9 mouse cellular contexts compared by ENCODE assay signal in the genomic region with DNA sequence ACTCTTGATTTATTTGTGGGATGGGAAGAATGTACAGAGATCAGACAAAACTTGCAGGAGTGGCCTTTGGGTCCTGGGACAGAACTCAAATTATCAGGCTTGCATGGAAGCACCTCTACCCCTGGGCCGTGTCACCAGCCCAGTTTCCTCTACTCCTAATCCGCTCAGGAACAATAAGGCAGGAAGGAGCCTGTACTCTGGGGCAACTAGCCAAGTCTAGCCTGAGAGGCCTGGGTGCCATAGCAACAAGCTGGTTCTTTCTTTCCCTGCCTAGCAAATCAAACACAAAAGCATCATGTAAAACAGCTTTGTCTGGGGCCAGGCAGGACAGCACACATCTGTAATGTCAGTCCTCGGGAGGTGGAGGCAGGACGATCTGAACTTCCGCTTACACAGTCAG. TPM values are rescaled to one million over a fixed set of nuclear protein-coding genes. Genes with fewer than 3 reads are reported as not detected.
DNase-seq lines count a peak whose midpoint lies in the region; ATAC-seq and TF ChIP-seq lines count a peak whose summit lies in the region.
"Had no signal": no experiment of that assay in that cellular context is flagged by ENCODE, and none has a peak within 500 bp of the region (broad histone marks: within the 10 kb centered on the region; RNA-seq: fewer than 3 reads in every experiment).

No protein-coding gene starts in this region.

- no peaks in the 10 kb centered on the region for H3K27me3 ChIP-seq in embryonic facial prominence, embryonic 15.5 days
- no peaks in the 10 kb centered on the region for H3K27me3 ChIP-seq in midbrain, embryonic 11.5 days (ENCODE audit: control insufficient read depth, insufficient read depth, low read length)
- H3K27me3 ChIP-seq: limb, embryonic 15.5 days had no signal

- no peak overlapping the region for H3K9ac ChIP-seq in embryonic facial prominence, embryonic 15.5 days
- H3K9ac ChIP-seq in midbrain, embryonic 11.5 days (ENCODE audit: low read length): no peak overlapping the region
- H3K9ac ChIP-seq: limb, embryonic 15.5 days had no signal

- peak; percentile 65; the same call in 1 of the 2 replicates for ATAC-seq in embryonic facial prominence, embryonic 15.5 days (ENCODE audit: insufficient number of reproducible peaks, low FRiP score, low TSS enrichment, low read depth)
- ATAC-seq in midbrain, embryonic 11.5 days (ENCODE audit: low FRiP score): peak; percentile 85

- no peak overlapping the region for H3K4me3 ChIP-seq in embryonic facial prominence, embryonic 15.5 days (replicated peaks)
- H3K4me3 ChIP-seq in layer of hippocampus, adult 2 months: no peak overlapping the region
- H3K4me3 ChIP-seq in midbrain, embryonic 11.5 days (ENCODE audit: low read depth, low read length): no peak overlapping the region
- H3K4me3 ChIP-seq: limb, embryonic 15.5 days had no signal

- no peaks in the 10 kb centered on the region for H3K9me3 ChIP-seq in embryonic facial prominence, embryonic 15.5 days (replicated peaks)
- no peaks in the 10 kb centered on the region for H3K9me3 ChIP-seq in midbrain, embryonic 11.5 days (ENCODE audit: control insufficient read depth, low read length)
- H3K9me3 ChIP-seq: limb, embryonic 15.5 days had no signal

- intact Hi-C loops in heart, postnatal 25 days (cut with DNase I): no loop called here

- H3K4me1 ChIP-seq in embryonic facial prominence, embryonic 15.5 days: 0 out of 2 replicates have a peak, but pooled peaks cover 3% of the 10 kb centered on the region
- H3K4me1 ChIP-seq in midbrain, embryonic 11.5 days (ENCODE audit: control insufficient read depth, insufficient read depth, low read length): 0 out of 2 replicates have a peak, but pooled peaks cover 2% of the 10 kb centered on the region
- H3K4me1 ChIP-seq: limb, embryonic 15.5 days had no signal

- peak; percentile 38 to 74 for DNase-seq in adrenal gland, adult (ENCODE audit: inconsistent age in 2 of 2, low spot score in 1 of 2)
- no peak for DNase-seq in adrenal gland, postnatal 4 days (ENCODE audit: low spot score in 2 of 2)
- DNase-seq in heart, postnatal 25 days (ENCODE audit: low spot score): peak; percentile 31
- DNase-seq in layer of hippocampus, adult 2 months (ENCODE audit: low spot score in 2 of 2): peak; percentile 42 to 80
- no peak for DNase-seq in midbrain, embryonic 11.5 days (ENCODE audit: low spot score, missing footprints)
- no peak for DNase-seq in thymus, postnatal 4 days
- no peak for DNase-seq in natural killer cell, adult 2 months (ENCODE audit: low spot score in 2 of 2)

- no peak overlapping the region for H3K4me2 ChIP-seq in embryonic facial prominence, embryonic 15.5 days (replicated peaks)
- H3K4me2 ChIP-seq in midbrain, embryonic 11.5 days: no peak overlapping the region
- H3K4me2 ChIP-seq: limb, embryonic 15.5 days had no signal

- H3K36me3 ChIP-seq in embryonic facial prominence, embryonic 15.5 days: peaks cover 10% of the 10 kb centered on the region; the same call in 1 of the 2 replicates
- H3K36me3 ChIP-seq in midbrain, embryonic 11.5 days (ENCODE audit: control insufficient read depth, insufficient read depth, low read length): no peaks in the 10 kb centered on the region
- H3K36me3 ChIP-seq: limb, embryonic 15.5 days had no signal

- TF ChIP-seq CTCF in layer of hippocampus, adult 2 months (conservative IDR thresholded peaks at IDR 0.05): no peak

- 74% methylated on average over 5 of the region's 5 CpGs for WGBS in embryonic facial prominence, embryonic 15.5 days
- 44% methylated on average over 5 of the region's 5 CpGs for WGBS in midbrain, embryonic 11.5 days

- no peak overlapping the region for H3K27ac ChIP-seq in embryonic facial prominence, embryonic 15.5 days (replicated peaks)
- peak overlapping the region; percentile 24 for H3K27ac ChIP-seq in layer of hippocampus, adult 2 months
- H3K27ac ChIP-seq in midbrain, embryonic 11.5 days (ENCODE audit: low read depth, low read length): no peak overlapping the region
- H3K27ac ChIP-seq: limb, embryonic 15.5 days had no signal

RNA-seq across cellular contexts. Expression of gene Myo6, which starts 9.6 kb away (rescaled TPM):
- total RNA-seq in adrenal gland, postnatal 4 days (2021): 10 to 100 TPM; 32.2 to 56.4 TPM
- polyA plus RNA-seq in embryonic facial prominence, embryonic 15.5 days (2015; fragmentation: Nextera tagmentation; extraction: Ambion mirVana): 23.3 and 24.7 TPM in 2 replicates
- total RNA-seq in heart, postnatal 25 days (2021): 10 to 100 TPM; 13.8 to 14.6 TPM
- 10 to 100 TPM; 82.0 to 83.8 TPM for total RNA-seq in layer of hippocampus, adult 2 months (2021)
- polyA plus RNA-seq in midbrain, embryonic 11.5 days (2014; fragmentation: Nextera tagmentation; extraction: Ambion mirVana): 11.1 and 14.4 TPM in 2 replicates

Comparison
In these comparisons a context has a peak if more than half of its experiments do, and no peak if none do; other contexts are left out.
1. DNase-seq: peak in adrenal gland, adult (2 of 2), heart, postnatal 25 days (single experiment) and layer of hippocampus, adult 2 months (2 of 2); none in adrenal gland, postnatal 4 days (0 of 2), midbrain, embryonic 11.5 days (single experiment), thymus, postnatal 4 days (single experiment) and natural killer cell, adult 2 months (0 of 2).